Mouse (Mus musculus) hindbrain, embryonic 10.5 days (tissue): ENCODE data around the gene Gpr142. TPM values are rescaled to one million over a fixed set of nuclear protein-coding genes. Genes with fewer than 3 reads are reported as not detected.

Source experiments
- DNase-seq: peaks from one replicate; pipeline ENCODE4 v3.0.0-alpha.2; 2017; ENCODE audit warnings: low spot score
- H3K27ac ChIP-seq: fragments of 300-500 bp; sonication (generic); 2 replicates; pipeline ENCODE4 v1.5.1; 2016; ENCODE audit warnings: mild to moderate bottlenecking, moderate library complexity
- H3K27me3 ChIP-seq: fragments of 300-500 bp; sonication (generic); 2 replicates; pipeline ENCODE4 v1.6.1; 2016; ENCODE audit warnings: mild to moderate bottlenecking; ENCODE audit not compliant: poor library complexity, insufficient read depth, severe bottlenecking
- H3K36me3 ChIP-seq: fragments of 300-500 bp; sonication (generic); 2 replicates; pipeline ENCODE4 v1.6.1; 2016; ENCODE audit warnings: mild to moderate bottlenecking, moderate library complexity
- H3K4me1 ChIP-seq: fragments of 300-500 bp; sonication (generic); replicated peaks from 2 replicates; pipeline ENCODE4 v1.6.1; 2016; ENCODE audit warnings: mild to moderate bottlenecking
- H3K4me3 ChIP-seq: fragments of 300-500 bp; sonication (generic); 2 replicates; pipeline ENCODE4 v1.5.1; 2016; ENCODE audit warnings: mild to moderate bottlenecking, moderate library complexity
- H3K9me3 ChIP-seq: fragments of 300-500 bp; sonication (generic); 2 replicates; pipeline ENCODE4 v1.6.1; 2016; ENCODE audit warnings: mild to moderate bottlenecking, moderate library complexity
- WGBS: fragments of 180-500 bp; shearing (Covaris S2); methylation state at CpG from one replicate; pipeline ENCODE4 v1.1.7; 2016; 5-methylcytosine and 5-hydroxymethylcytosine counted together
- polyA plus RNA-seq: library from polyadenylated mRNA; unstranded; fragments of >200 nt; fragmentation: Nextera tagmentation; extraction: Ambion mirVana; gene quantifications from 2 replicates; pipeline ENCODE4 v1.2.1, GENCODE M21; 2016

Gpr142 gene
- polyA plus RNA-seq, 1 experiment from 2014 or later, result 0.37 TPM

DNA sequence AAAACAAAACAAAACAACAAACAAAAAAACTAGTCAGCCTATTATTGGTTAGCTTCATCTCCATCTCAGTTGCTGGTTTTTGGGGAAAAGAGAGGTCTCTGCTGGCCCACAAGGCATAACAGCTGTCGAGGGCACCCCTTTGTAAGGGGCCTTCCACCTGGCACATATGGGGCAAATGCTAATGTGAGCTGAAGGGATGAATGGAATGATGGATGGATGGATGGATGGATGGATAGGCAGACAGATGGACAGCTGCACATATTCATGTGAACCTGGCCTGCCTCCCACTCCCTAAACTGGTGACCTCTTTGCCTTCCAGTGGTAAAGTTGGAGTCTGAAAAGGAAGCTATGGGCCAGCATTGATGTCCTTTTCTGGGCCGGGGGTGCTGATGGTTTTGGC lies 8.3 kb downstream of the Gpr142 start:
- Histone ChIP-seq H3K4me3 (no peak overlapping the region), H3K9me3 (no peaks in the 10 kb centered on the region), H3K36me3 (no peaks in the 10 kb centered on the region), H3K27me3 (peaks cover 4% of the 10 kb centered on the region; the same call in 1 of the 2 replicates), H3K27ac (peak overlapping the region; percentile 82), H3K4me1 (peaks cover 75% of the 10 kb centered on the region)
- WGBS, result 61% methylated on average over 2 of the region's 2 CpGs
- DNase-seq, result no peak

DNA sequence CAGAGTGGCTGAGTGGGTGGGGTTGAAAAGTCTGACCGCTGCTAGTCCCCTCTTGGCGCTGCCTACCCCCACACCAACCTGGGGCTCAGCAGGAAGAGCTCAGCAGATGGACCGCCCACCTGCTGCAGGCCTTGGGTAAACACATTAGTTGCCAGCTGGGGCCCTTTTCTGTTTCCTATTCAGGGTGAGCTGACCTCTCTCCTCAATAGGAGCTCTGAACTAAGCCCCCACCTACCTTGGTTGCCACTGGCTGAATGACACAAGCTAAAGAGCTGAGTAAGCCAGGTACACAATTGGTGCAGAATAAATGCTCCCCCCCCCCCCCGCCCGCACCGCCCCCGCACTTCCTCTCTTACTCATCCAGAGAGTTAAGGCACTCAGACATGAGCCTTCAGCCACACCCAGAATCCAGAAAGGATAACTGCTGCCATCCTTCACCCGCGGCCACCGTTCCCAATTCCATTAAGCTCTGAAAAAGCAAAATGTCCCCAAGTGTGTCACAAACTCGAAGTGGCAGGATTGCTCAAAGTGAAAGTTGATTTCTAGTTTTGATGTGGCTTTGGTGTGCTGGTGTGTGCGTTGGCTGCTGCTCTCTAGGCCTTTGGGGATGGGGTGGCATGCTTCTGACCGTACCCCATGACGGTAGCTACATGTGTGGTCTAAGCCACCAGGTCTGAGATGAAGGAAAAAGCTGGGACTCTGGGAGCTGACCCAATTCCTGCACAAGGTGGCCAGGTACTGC lies 9.1 kb downstream of the Gpr142 start:
- no peak overlapping the region for H3K4me3 ChIP-seq
- H3K27ac ChIP-seq, result peak overlapping the region; percentile 82
- no peaks in the 10 kb centered on the region for H3K9me3 ChIP-seq
- peaks cover 72% of the 10 kb centered on the region for H3K4me1 ChIP-seq
- 21% methylated on average over 14 of the region's 14 CpGs for WGBS
- DNase-seq, result peak; percentile 53
- H3K27me3 ChIP-seq, result peaks cover 4% of the 10 kb centered on the region; the same call in 1 of the 2 replicates
- H3K36me3 ChIP-seq, result no peaks in the 10 kb centered on the region

DNA sequence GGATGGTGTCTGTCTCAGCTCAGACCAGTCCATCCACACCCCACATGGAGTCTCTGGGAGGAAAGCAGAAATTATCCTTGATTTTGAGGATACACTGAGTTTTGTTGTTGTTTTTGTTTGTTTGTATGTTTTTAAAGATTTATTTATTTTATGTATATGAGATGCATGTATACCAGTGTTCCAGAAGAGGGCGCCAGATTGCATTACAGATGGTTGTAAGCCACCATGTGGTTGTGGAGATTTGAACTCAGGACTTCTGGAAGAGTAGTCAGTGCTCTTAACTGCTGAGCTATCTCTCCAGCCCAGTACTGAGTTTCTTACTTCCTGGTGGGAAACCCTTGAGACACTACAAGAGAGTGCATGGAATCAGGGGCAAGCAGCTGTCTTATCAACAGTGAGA lies 10.6 kb downstream of the Gpr142 start:
- H3K4me1 ChIP-seq, result peaks cover 60% of the 10 kb centered on the region
- no peak for DNase-seq
- H3K4me3 ChIP-seq, result no peak overlapping the region
- H3K27me3 ChIP-seq, result peaks cover 4% of the 10 kb centered on the region; the same call in 1 of the 2 replicates
- 80% methylated on average over 1 of the region's 1 CpGs for WGBS
- H3K36me3 ChIP-seq, result no peaks in the 10 kb centered on the region
- no peaks in the 10 kb centered on the region for H3K9me3 ChIP-seq
- 0 out of 2 replicates have a peak overlapping the region, but pooled peaks have one; percentile 6 for H3K27ac ChIP-seq

GRCm38 (mm10) chr11:114810344-114810743 lies 11.6 kb downstream of the Gpr142 start:
- DNase-seq, result no peak

DNA sequence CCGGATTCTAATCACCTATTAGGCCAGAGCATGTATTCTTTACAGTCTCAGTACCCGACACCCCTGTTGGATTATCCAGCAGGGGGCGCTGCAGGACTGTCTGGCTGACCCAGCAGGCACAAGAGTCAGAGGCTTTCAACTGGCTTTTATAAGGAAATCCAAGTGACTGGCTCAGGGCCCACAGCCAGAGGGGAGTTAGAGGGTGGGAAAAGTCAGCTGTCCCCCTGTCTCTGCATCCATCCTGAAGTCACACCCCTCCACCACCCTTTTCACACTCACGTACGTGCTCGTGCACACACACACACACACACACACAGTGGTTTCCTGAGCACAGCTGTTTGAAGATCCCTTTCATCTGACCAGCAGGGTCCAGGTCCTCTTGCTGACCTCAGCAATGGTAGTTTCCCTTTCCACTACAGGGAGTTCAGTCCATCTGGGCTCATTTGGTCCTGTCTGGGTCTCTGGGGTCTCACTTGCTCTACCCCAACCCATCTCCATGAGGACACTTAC lies 14.1 kb downstream of the Gpr142 start:
- Histone ChIP-seq H3K27me3 (no peaks in the 10 kb centered on the region; the same call in 1 of the 2 replicates), H3K4me3 (no peak overlapping the region), H3K4me1 (peaks cover 39% of the 10 kb centered on the region), H3K27ac (peak overlapping the region; percentile 69; the same call in 1 of the 2 replicates), H3K9me3 (no peaks in the 10 kb centered on the region), H3K36me3 (no peaks in the 10 kb centered on the region)
- 17% methylated on average over 6 of the region's 6 CpGs for WGBS
- DNase-seq, result peak; percentile 92

More at GRCm38 (mm10) chr11:114810344-114810743, 11.6 kb downstream of the Gpr142 start:
- Histone ChIP-seq H3K27me3 (peaks cover 4% of the 10 kb centered on the region; the same call in 1 of the 2 replicates), H3K4me3 (no peak overlapping the region), H3K4me1 (peaks cover 58% of the 10 kb centered on the region), H3K36me3 (no peaks in the 10 kb centered on the region), H3K27ac (peak overlapping the region; percentile 57; the same call in 1 of the 2 replicates), H3K9me3 (no peaks in the 10 kb centered on the region)
- 21% methylated on average over 4 of the region's 4 CpGs for WGBS

- WGBS, result 80% methylated on average over 11 of the region's 11 CpGs
- Histone ChIP-seq H3K4me1 (peaks cover 41% of the 10 kb centered on the region), H3K9me3 (peaks cover 10% of the 10 kb centered on the region; the same call in 1 of the 2 replicates), H3K27ac (peak overlapping the region; percentile 18; the same call in 1 of the 2 replicates), H3K4me3 (no peak overlapping the region), H3K36me3 (no peaks in the 10 kb centered on the region), H3K27me3 (peaks cover 2% of the 10 kb centered on the region; the same call in 1 of the 2 replicates)
- no peak for DNase-seq
Measured at GRCm38 (mm10) chr11:114814873-114815592, 16.3 kb downstream of the Gpr142 start.

- 91% methylated on average over 4 of the region's 4 CpGs for whole genome bisulfite sequencing
- H3K4me3 ChIP-seq, result no peak overlapping the region
- H3K4me1 ChIP-seq, result peaks cover 46% of the 10 kb centered on the region
- peak overlapping the region; percentile 35; the same call in 1 of the 2 replicates for H3K27ac ChIP-seq
- no peak for DNase-seq
- H3K36me3 ChIP-seq, result no peaks in the 10 kb centered on the region
- peaks cover 14% of the 10 kb centered on the region for H3K27me3 ChIP-seq
- H3K9me3 ChIP-seq, result peaks cover 10% of the 10 kb centered on the region; the same call in 1 of the 2 replicates
Measured at GRCm38 (mm10) chr11:114816934-114817333, 18.2 kb downstream of the Gpr142 start.

DNA sequence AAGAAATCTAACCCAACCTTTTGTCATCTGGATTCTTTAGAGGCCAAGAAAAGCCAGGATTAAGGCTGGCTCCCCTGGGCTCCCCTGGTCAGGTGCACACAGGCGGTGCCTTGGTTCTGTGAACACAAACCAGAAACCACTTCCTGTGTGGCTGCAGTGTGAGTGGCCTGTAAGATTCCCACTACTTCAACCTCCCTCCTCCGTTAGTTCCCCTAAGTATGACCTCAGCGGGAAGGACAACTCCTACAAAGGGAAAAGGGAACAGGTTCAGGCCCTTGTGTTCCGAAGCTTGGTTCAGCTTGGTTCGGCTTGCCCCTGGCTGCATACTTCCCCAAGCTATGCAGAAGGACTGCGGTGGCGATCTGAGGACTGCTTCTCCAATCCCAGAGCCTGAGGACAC lies 19.5 kb downstream of the Gpr142 start:
- H3K27ac ChIP-seq, result 0 out of 2 replicates have a peak overlapping the region, but pooled peaks have one; percentile 17
- peaks cover 50% of the 10 kb centered on the region for H3K4me1 ChIP-seq
- peaks cover 14% of the 10 kb centered on the region for H3K27me3 ChIP-seq
- no peak for DNase-seq
- H3K4me3 ChIP-seq, result no peak overlapping the region
- 96% methylated on average over 7 of the region's 7 CpGs for WGBS
- no peaks in the 10 kb centered on the region for H3K36me3 ChIP-seq
- peaks cover 10% of the 10 kb centered on the region; the same call in 1 of the 2 replicates for H3K9me3 ChIP-seq

- peak; percentile 15 for DNase-seq
- no peaks in the 10 kb centered on the region for H3K36me3 ChIP-seq
- H3K27ac ChIP-seq, result peak overlapping the region; percentile 72
- H3K9me3 ChIP-seq, result peaks cover 10% of the 10 kb centered on the region; the same call in 1 of the 2 replicates
- H3K4me1 ChIP-seq, result peaks cover 59% of the 10 kb centered on the region
- no peak overlapping the region for H3K4me3 ChIP-seq
- 10% methylated on average over 2 of the region's 2 CpGs for WGBS
- peaks cover 20% of the 10 kb centered on the region for H3K27me3 ChIP-seq
Measured at GRCm38 (mm10) chr11:114819110-114819509, 20.4 kb downstream of the Gpr142 start.

DNA sequence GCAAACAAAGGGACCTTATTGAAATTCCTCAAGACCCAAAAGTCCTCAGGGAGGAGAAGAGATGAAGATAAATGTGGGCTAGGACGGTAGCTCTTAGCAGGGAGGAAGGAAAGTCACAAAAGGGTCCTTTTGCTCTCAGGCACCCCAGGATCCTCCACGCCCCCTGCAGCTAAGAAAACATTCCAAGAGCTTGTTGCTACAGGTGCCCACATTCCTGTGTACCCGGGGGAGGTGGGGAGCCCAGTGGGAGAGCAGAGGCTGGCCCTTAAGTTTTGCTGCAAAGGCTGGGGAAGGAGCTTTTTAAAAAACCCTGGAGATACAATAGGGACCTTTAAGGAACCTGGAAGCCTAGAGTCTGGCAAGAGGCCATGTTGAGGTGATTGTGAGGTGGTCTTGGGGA lies 21.7 kb downstream of the Gpr142 start:
- WGBS, result 29% methylated on average over 3 of the region's 3 CpGs

GRCm38 (mm10) chr11:114821325-114821724 lies 22.6 kb downstream of the Gpr142 start:
- no peaks in the 10 kb centered on the region for H3K36me3 ChIP-seq
- H3K4me1 ChIP-seq, result peaks cover 54% of the 10 kb centered on the region
- H3K4me3 ChIP-seq, result no peak overlapping the region
- no peak for DNase-seq
- WGBS, result 64% methylated on average over 1 of the region's 1 CpGs
- H3K9me3 ChIP-seq, result peaks cover 10% of the 10 kb centered on the region; the same call in 1 of the 2 replicates
- no peak overlapping the region for H3K27ac ChIP-seq
- H3K27me3 ChIP-seq, result peaks cover 31% of the 10 kb centered on the region

More for the DNA sequence above, 21.7 kb downstream of the Gpr142 start:
- no peak overlapping the region for H3K4me3 ChIP-seq
- no peak for DNase-seq
- H3K4me1 ChIP-seq, result peaks cover 54% of the 10 kb centered on the region
- peaks cover 10% of the 10 kb centered on the region; the same call in 1 of the 2 replicates for H3K9me3 ChIP-seq
- peaks cover 27% of the 10 kb centered on the region for H3K27me3 ChIP-seq
- peak overlapping the region; percentile 72 for H3K27ac ChIP-seq
- no peaks in the 10 kb centered on the region for H3K36me3 ChIP-seq

DNA sequence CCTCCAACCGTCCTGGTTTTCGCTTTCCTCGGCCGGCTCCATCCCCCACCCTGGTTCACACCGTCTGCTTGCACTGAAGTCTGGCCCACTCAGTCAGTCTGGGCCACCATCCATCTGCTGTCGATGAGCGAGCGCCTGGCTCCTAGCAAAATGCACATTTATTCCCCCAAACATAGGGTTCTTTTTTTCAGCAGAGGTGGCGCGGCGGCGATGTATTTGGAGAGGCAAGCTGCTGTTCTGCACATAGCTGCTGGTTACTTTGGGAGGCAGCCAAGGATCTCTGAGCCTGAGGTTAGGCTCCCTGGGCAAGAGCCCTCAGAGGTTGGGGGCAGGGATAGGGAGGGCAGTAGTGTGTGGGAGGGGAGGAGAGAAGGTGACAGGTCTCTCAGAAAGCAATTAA lies 24.0 kb downstream of the Gpr142 start:
- Histone ChIP-seq H3K27ac (peak overlapping the region; percentile 81), H3K4me1 (peaks cover 58% of the 10 kb centered on the region), H3K27me3 (peaks cover 31% of the 10 kb centered on the region), H3K36me3 (no peaks in the 10 kb centered on the region), H3K4me3 (peak overlapping the region; percentile 20; the same call in 1 of the 2 replicates), H3K9me3 (peaks cover 10% of the 10 kb centered on the region; the same call in 1 of the 2 replicates)
- no peak for DNase-seq
- WGBS, result 50% methylated on average over 12 of the region's 12 CpGs
